Mouse (Mus musculus): Measurements from ENCODE around the gene Samd1. TPM values are rescaled to one million over a fixed set of nuclear protein-coding genes. Genes with fewer than 3 reads are reported as not detected.

Samd1 gene
- total RNA-seq, 2 experiments from 2014 or later: 15.6 to 16.7 TPM

DNA sequence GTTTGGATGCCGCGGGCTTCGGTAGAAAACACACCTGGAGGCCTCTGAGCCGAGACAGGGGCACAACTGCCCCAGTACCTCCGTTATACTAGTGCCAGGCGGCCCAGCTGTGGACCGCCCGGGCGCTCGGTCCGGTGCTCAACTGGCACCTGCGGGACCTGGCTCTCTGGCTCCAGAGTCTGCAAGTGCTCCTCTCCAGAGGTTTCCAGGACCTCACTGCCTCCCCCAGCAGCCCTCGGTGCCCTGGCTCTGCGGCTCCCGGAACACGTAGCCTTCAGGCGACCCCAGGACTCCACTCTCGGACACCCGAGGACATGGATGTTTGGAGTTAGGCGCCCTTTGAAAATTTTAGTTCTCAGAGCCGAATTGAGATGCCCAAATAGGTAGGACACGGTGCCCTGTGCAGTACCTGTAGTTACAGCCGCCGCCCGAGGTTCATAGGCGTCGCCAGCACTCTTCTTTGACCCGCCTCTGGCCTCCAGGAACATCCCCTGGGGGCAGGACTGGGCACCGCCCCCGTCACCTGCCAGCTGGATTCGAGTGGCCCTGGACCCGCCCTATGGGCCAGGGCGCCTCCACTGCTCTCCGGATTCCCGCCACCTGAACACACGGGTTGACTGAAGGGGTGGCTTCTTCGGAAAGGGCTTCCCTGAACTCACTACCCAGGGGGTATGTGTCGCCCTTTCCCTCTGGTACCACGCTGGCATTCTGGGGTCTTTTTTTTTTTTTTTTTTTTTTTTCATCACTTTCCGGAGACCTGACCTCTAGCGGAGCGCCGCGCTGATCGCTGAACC lies 14.4 kb downstream of the Samd1 start, which contains the start of gene 2210011C24Rik:
Gene 2210011C24Rik (minus strand): TSS at position 467 of the 794 bp plus-strand sequence.
- peak; percentile 46 for DNase-seq

DNA sequence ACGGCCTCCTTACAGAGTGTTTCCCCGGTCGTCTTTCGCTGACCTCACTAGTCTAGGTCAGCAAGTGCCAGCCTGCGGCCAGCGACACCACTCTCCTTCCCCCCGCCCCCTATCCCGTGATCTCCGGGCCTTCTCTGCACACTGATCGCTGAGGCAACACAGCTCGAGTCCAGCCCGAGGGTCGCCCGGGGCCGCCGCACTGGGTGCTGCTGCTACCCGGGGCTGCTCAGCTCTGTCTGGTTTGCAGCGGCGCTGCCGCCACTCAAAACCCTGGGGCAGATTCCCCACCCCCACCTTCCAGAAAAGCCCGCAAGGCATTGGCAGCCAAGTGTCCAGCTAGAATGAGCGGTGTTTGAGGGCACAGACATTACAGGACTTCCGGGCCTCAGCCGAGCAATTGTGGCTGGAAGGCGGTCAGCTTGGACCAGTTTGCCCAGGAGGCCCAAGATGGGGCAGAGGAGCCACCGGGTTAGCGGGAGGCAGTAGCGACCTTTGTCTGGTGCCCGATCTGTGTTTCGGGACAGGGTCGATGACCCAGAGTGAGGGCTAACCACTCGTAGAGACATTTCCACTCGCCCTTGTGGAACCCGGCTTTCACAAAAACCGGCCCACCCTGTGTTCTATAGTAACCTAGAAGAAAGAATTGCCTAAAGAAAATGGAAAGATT lies 15.2 kb downstream of the Samd1 start:
- DNase-seq: peak; percentile 50

GRCm38 (mm10) chr8:84015833-84016232 lies 18.4 kb downstream of the Samd1 start:
- DNase-seq: no peak

DNA sequence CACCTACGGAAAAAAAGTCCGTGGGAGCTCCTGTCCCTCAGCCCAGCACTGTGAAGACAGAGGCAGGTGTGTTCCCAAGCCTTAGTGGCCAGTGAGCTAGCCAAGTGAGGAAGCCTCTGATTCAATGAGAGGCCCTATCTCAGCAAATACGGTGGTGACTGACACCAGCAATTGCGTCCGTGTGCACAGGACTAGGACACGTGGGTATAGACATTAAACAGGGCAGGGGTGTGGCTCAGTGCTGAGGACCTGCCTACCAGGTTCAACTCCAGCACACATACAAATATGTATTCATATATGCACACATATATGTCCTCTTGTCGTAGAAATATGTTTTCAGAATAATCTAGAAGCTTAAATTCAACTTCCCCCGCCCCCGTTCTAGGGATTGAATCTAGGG lies 22.3 kb downstream of the Samd1 start:
- no peak for DNase-seq

- DNase-seq: no peak
Observed at GRCm38 (mm10) chr8:84021096-84021495, 23.6 kb downstream of the Samd1 start, which contains the start of gene Palm3. Palm3 (plus strand) TSS chr8:84021471.

DNA sequence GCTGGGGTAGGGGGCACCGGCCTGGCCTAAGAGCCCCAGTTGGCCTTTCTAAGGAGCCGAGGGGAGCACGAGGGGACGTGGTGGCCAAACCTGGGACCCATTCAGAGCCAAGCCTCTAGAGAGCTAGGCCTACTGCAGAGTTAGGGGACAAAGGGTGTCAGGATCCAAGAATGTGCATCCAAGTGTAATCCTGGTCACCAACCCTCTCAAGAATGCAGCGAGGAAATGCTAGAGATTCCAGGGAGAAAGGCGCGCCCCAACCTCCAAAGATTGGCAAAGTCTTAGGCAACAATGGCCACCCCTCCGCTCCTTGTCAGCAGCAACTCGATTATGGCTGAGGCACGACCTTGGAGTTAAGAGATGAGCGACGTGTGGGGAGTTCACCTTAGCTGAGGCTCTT lies 24.1 kb downstream of the Samd1 start:
- no peak for DNase-seq

- DNase-seq: peak; percentile 76
Observed at GRCm38 (mm10) chr8:84023085-84023484, 25.6 kb downstream of the Samd1 start.

- DNase-seq: no peak
Observed at GRCm38 (mm10) chr8:84023631-84024030, 26.2 kb downstream of the Samd1 start.

GRCm38 (mm10) chr8:84024171-84024570 lies 26.7 kb downstream of the Samd1 start:
- DNase-seq: no peak

DNA sequence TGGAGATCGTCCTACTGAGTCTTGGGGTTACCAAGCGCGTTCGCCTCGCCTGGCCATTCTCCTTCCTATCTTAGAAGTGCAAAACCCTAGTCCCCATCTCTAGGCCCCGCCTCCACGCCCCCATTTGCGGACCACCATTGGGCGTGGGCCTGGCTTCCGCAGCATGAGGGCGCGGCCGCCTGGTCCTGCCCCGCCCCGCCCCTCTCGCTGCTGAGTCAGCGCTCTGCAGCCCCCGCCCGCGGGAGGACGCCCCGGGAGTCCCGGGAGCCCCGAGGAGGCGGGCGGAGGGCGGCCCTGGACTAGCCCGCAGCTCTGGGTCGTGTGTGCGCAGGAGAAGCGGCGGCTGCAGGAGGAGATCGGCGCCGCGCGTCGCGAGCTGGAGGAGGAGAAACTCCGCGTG lies 28.4 kb downstream of the Samd1 start:
- peak; percentile 62 for DNase-seq

DNA sequence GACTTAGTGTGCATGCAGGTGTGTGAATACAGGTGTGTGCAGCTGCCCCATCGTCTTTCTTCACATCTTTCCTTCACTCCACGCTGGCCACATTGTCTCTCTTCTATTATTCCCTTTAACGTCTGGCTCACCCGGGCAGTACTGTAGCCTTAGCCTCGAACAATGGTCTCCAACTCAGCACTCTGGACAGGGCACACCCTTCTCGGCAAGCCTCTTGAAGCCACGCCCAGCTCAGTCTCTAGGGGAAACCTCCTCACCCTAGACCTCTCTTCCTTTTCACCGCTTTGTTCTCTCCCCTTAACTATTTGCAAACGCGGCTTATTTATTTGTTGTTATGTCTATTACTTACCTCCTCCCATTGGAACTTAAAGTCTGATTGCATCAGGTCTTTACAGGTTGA lies 30.0 kb downstream of the Samd1 start:
- DNase-seq: no peak

DNA sequence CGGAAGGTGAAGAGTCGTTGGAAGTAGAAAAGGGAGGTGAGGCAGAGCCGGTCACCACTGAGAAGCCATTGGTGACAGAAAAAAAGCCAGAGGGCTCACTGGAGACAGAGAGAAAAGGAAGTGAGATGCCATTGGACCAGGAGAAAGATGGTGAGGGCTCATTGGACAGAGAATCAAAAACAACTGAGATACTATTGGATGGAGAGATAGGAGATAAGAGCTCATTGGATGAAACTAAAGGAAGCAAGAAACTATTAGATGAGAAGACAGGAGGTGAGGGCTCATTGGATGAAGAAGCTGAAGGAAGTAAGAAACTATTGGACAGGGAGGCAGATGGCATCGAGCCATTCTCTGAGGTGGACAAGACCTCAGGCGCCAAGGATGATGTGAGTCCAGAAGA lies 31.8 kb downstream of the Samd1 start:
- no peak for DNase-seq

DNA sequence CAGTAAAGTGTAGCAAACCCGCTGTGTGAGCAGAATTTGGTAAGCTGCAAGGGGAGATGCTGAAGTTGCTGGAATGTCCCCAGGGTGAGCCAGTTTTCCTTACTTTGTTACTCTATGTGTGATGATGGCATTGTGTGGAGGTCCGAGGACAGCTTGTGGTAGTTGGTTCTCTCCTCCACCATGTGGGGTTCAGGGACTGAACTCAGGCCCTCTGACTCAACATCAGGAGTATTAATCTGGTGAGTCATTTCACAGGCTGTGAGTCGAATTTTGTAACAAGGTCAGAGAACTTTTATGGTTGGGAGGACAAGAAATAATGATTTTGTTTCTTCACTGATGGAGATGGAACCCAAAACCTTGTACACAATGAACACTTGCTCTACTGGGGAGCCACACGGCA lies 35.3 kb downstream of the Samd1 start:
- DNase-seq: no peak

GRCm38 (mm10) chr8:84038015-84038414 lies 40.5 kb downstream of the Samd1 start:
- DNase-seq: no peak

- DNase-seq: peak; percentile 39
Observed at GRCm38 (mm10) chr8:84039050-84039449, 41.6 kb downstream of the Samd1 start.

- peak; percentile 57 for DNase-seq
Observed at GRCm38 (mm10) chr8:84042066-84042947, 44.8 kb downstream of the Samd1 start, which contains the start of gene Il27ra. Il27ra (minus strand) TSS chr8:84042589.

GRCm38 (mm10) chr8:84042948-84043342 lies 45.5 kb downstream of the Samd1 start:
- no peak for DNase-seq

DNA sequence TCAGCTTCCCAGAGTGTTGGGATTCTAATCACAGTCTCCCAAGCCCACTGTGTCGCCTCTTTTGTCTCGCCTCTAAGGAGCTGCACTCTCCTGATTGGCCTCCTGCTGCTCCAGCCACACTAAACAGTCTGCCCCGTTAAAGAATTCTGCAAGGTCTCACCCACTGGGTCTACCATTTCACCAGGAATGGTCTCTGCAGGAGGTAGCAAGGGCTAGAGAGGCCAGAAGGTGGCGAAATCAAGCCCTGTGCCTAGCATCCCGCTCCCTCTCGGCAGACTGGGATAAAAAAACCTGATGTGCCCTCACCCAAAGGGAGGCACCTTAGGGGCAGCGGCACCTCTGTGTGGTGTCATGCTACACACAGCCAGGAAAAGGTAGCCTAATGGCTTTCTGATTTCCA lies 46.6 kb downstream of the Samd1 start:
- DNase-seq: no peak

DNA sequence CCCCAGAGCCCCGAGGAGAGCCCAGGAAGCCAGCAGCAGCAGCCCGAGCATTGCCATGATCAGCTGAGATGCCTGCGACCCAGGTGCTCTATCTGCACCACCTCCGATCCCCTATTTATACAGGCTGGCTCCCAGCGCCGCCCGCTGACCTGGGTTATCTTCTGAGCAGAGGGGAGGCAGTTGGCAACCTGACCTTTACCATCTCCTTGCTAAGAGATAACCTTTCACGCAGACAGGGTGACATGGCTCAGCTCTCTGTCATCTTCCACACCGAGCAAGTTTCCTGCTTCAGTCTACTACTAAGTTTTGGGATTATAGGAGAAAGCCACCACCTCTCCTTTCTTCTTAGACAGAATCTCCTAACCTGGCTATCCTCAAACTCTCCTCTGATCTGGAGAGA lies 47.4 kb downstream of the Samd1 start, which contains the start of gene Rln3:
Gene Rln3 (minus strand): TSS at position 101 of the 400 bp plus-strand sequence.
- no peak for DNase-seq

- DNase-seq: no peak
Observed at GRCm38 (mm10) chr8:84046505-84046904, 49.0 kb downstream of the Samd1 start.

- DNase-seq: no peak
Observed at GRCm38 (mm10) chr8:84048171-84048570, 50.7 kb downstream of the Samd1 start.
